Mouse (Mus musculus) liver, adult 2 months (tissue): Measurements from ENCODE around the gene Otud7a. TPM values are rescaled to one million over a fixed set of nuclear protein-coding genes. Genes with fewer than 3 reads are reported as not detected.

Experiments
- DNase-seq: peaks from one replicate; pipeline ENCODE4 v3.0.0-alpha.2; 2011; ENCODE audit warnings: low read depth, low spot score; ENCODE audit errors: extremely low read depth
- H3K27ac ChIP-seq: fragments of 200-500 bp; replicated peaks from 2 replicates; pipeline ENCODE4 v1.5.1; 2012; ENCODE audit warnings: low read depth, mild to moderate bottlenecking, control low read depth, inconsistent platforms, low read length; ENCODE audit not compliant: insufficient read depth
- H3K27me3 ChIP-seq: fragments of 200-500 bp; 2 replicates; pipeline ENCODE4 v1.6.1; 2012; ENCODE audit warnings: mild to moderate bottlenecking, moderate library complexity, low read length, inconsistent platforms; ENCODE audit not compliant: control insufficient read depth, insufficient read depth
- H3K36me3 ChIP-seq: fragments of 200-500 bp; 2 replicates; pipeline ENCODE4 v1.6.1; 2012; ENCODE audit warnings: low read length, inconsistent platforms; ENCODE audit not compliant: control insufficient read depth, insufficient read depth
- H3K4me1 ChIP-seq: fragments of 200-500 bp; 2 replicates; pipeline ENCODE4 v1.6.1; 2011; ENCODE audit warnings: low read length; ENCODE audit not compliant: control insufficient read depth, insufficient read depth
- H3K4me3 ChIP-seq: fragments of 200-500 bp; 2 replicates; pipeline ENCODE4 v1.5.1; 2011; ENCODE audit warnings: low read depth, mild to moderate bottlenecking, control low read depth, low read length, moderate library complexity; ENCODE audit not compliant: insufficient read depth
- H3K79me2 ChIP-seq: fragments of 200-500 bp; 2 replicates; pipeline ENCODE4 v1.6.1; 2012; ENCODE audit warnings: inconsistent platforms, mild to moderate bottlenecking, low read length, moderate library complexity; ENCODE audit not compliant: control insufficient read depth, insufficient read depth
- H3K9ac ChIP-seq: fragments of 200-500 bp; 2 replicates; pipeline ENCODE4 v1.6.1; 2012; ENCODE audit warnings: low read depth, mild to moderate bottlenecking, control low read depth, inconsistent platforms, low read length
- CTCF ChIP-seq: fragments of 200-500 bp; IDR thresholded peaks from 2 replicates; pipeline ENCODE4 v1.5.1; 2011; ENCODE audit warnings: low read depth, low read length, control low read depth
- POLR2A ChIP-seq: fragments of 200-500 bp; IDR thresholded peaks from 2 replicates; pipeline ENCODE4 v1.6.1; 2011; ENCODE audit warnings: low read length, control low read depth; ENCODE audit not compliant: insufficient read depth; ENCODE audit errors: extremely low read depth
- WGBS: fragments of 180-500 bp; shearing (Covaris S2); methylation state at CpG from one replicate; pipeline ENCODE4 v1.1.7; 2018; 5-methylcytosine and 5-hydroxymethylcytosine counted together
- polyA plus RNA-seq: library from polyadenylated mRNA; depleted of rRNA; stranded (reverse); fragments of >200 nt; gene quantifications from 2 replicates; pipeline ENCODE4 v1.2.3, GENCODE M21; 2012
- total RNA-seq: library from RNA; depleted of rRNA; stranded (reverse); fragments of >200 nt; gene quantifications from 2 replicates; pipeline ENCODE4 v1.2.3, GENCODE M21; 2014

Gene Otud7a
- total and polyA plus RNA-seq, 2 experiments, result not detected

DNA sequence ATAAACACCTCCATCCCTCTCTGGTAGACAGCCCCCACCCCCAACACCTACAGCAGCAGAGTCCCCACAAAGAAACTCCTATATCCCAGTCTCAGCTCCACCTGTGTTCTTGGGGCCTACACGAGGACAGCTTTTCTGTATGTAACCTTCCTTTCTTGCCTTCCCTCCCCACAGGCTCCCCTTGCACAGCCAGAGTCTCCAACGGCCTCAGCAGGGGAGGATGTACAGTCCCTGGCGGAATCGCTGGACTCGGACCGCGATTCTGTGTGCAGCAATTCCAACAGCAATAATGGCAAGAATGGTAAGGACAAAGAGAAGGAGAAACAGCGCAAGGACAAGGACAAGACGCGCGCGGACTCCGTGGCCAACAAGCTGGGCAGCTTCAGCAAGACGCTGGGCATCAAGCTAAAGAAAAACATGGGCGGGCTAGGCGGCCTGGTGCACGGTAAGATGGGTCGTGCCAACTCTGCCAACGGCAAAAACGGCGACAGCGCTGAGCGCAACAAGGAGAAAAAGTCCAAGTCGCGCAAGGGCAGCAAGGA is 312.7 kb downstream of the Otud7a start:
- H3K79me2 ChIP-seq, result no peaks in the 10 kb centered on the region
- H3K4me3 ChIP-seq, result no peak overlapping the region
- H3K4me1 ChIP-seq, result peaks cover 6% of the 10 kb centered on the region
- 8% methylated on average over 25 of the region's 25 CpGs for WGBS
- H3K27me3 ChIP-seq, result peaks cover 20% of the 10 kb centered on the region
- H3K9ac ChIP-seq, result no peak overlapping the region
- TF ChIP-seq CTCF, result no peak
- no peak for DNase-seq
- no peak overlapping the region for H3K27ac ChIP-seq
- H3K36me3 ChIP-seq, result no peaks in the 10 kb centered on the region

DNA sequence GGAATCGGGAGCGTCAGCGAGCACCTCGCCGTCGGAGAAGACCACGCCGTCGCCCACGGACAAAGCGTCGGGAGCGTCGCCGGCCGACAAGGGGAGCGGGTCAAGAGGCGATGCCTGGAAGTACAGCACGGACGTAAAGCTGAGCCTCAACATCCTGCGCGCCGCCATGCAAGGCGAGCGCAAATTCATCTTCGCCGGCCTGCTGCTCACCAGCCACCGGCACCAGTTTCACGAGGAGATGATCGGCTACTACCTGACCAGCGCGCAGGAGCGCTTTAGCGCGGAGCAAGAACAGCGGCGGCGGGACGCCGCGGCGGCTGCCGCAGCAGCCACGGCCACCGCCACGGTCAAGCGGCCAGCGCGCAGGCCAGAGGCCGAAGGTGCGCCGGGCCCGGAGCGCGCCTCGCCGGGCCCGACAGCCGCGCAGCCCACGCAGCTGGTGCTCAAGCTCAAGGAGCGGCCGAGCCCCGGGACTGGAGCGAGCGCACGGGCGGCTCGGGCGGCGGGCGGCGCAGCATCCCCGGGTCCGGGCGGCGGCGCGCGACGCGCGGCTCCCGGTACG is 313.2 kb downstream of the Otud7a start:
- Histone ChIP-seq H3K27ac (no peak overlapping the region), H3K4me3 (no peak overlapping the region), H3K36me3 (no peaks in the 10 kb centered on the region), H3K4me1 (peaks cover 6% of the 10 kb centered on the region), H3K27me3 (peaks cover 20% of the 10 kb centered on the region), H3K79me2 (no peaks in the 10 kb centered on the region), H3K9ac (no peak overlapping the region)
- WGBS, result 4% methylated on average over 85 of the region's 85 CpGs
- TF ChIP-seq CTCF, result no peak
- no peak for TF ChIP-seq POLR2A
- no peak for DNase-seq

DNA sequence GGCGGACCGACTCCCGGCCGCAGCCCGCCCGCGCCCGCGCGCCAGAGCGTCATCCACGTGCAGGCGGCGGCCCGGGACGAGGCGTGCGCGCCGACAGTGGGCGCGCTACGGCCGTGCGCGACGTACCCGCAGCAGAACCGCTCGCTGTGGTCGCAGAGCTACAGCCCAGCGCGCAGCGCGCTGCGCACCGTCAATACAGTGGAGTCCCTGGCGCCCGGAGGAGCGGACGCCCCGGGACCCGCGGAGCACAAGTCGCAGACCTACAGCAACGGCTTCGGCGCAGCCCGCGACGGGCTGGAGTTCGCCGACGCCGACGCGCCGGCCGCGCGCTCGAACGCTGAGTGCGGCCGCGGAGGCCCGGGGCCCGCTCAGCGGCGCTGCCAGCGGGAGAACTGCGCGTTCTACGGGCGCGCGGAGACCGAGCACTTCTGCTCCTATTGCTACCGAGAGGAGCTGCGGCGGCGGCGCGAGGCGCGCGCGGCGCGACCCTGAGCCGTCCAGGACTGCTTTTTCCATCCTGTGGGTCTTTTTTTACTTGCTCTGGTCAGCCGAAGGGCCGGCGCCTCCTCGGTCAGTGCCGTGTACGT is 313.8 kb downstream of the Otud7a start:
- Histone ChIP-seq H3K79me2 (no peaks in the 10 kb centered on the region), H3K9ac (no peak overlapping the region), H3K27ac (no peak overlapping the region), H3K4me3 (no peak overlapping the region), H3K36me3 (no peaks in the 10 kb centered on the region), H3K27me3 (peaks cover 20% of the 10 kb centered on the region), H3K4me1 (peaks cover 6% of the 10 kb centered on the region)
- WGBS, result 1% methylated on average over 96 of the region's 97 CpGs
- no peak for TF ChIP-seq CTCF
- TF ChIP-seq POLR2A, result no peak
- no peak for DNase-seq

DNA sequence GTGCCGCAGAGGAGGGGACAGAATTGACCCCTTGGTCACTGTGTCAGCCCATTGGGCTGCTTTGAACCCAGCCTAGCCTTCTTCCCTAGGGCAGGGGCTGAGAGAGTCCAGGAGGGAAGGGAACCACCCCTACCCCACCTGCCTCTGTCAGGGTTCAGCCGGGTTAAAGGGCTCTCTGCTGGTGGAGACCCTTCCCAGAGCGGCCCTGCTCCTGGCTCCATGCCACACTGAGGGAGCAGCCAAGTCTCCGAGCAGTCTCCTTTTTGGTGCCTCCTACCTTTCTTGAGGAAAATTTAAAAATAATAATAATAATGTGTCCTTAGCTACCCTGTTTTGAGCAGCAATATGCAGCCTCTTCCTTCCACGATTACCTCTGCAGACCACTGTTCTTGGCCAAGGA is 315.1 kb downstream of the Otud7a start:
- no peaks in the 10 kb centered on the region for H3K36me3 ChIP-seq
- no peak overlapping the region for H3K9ac ChIP-seq
- H3K4me3 ChIP-seq, result no peak overlapping the region
- H3K27ac ChIP-seq, result no peak overlapping the region
- peaks cover 4% of the 10 kb centered on the region for H3K4me1 ChIP-seq
- H3K79me2 ChIP-seq, result no peaks in the 10 kb centered on the region
- 31% methylated on average over 5 of the region's 5 CpGs for WGBS
- DNase-seq, result no peak
- TF ChIP-seq CTCF, result no peak
- no peak for TF ChIP-seq POLR2A
- peaks cover 18% of the 10 kb centered on the region for H3K27me3 ChIP-seq

DNA sequence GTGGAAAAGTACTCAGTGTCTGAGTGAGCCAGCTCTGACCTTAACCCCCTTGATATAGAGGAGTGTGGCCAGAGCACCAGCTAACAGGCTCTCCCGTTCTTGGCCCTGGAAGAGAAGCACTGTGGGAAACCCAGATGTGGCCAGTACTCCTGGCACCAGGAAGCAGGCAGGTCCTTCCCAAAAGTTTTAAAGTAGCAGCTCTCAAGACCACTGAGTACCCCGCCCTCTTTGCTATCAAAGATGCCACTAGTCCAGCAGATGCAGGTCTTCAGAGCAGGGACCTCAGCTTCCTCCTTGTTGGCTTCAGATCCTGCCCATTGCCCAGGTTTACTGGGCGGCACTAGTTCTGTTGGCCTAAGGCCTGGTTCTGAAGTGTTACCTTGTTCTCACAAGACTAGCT is 318.0 kb downstream of the Otud7a start:
- DNase-seq, result no peak
- no peaks in the 10 kb centered on the region for H3K79me2 ChIP-seq
- TF ChIP-seq CTCF, result no peak
- no peak for TF ChIP-seq POLR2A
- WGBS, result 79% methylated on average over 3 of the region's 3 CpGs
- no peak overlapping the region for H3K4me3 ChIP-seq
- H3K36me3 ChIP-seq, result no peaks in the 10 kb centered on the region
- H3K27ac ChIP-seq, result no peak overlapping the region
- peaks cover 9% of the 10 kb centered on the region for H3K27me3 ChIP-seq
- no peak overlapping the region for H3K9ac ChIP-seq
- H3K4me1 ChIP-seq, result no peaks in the 10 kb centered on the region

DNA sequence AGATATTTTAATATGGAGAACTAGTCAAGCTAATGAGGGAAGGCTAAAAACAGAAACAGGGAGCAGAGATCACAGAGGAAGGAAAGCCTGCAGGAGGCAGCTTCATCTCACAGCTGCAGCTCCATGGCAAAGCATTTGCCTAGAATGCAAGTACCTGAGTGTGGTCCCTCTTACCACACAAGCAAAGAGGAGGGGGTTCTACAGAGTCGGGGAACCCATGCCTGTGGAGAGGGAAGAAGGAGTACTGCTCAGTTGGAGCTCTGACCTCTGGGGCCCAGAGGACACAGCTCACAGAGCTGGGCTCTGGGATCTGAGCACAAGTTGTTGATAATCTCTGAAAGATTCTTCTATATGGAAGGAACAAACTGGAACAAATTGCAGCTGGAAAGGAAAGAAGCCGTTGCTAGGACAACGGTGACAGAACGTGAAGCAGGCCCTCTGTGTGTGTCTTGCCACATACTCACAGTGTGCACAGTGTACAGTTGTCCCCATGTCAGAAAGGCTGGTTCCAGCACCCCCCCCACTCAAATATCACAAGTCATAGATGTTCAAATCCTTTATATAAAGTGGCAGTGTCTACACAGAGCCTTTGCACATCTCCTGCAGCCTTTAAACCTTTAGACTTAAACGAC is 324.0 kb downstream of the Otud7a start:
- Histone ChIP-seq H3K4me3 (no peak overlapping the region), H3K9ac (no peak overlapping the region), H3K27me3 (no peaks in the 10 kb centered on the region), H3K36me3 (no peaks in the 10 kb centered on the region), H3K27ac (no peak overlapping the region), H3K4me1 (no peaks in the 10 kb centered on the region), H3K79me2 (no peaks in the 10 kb centered on the region)
- no peak for DNase-seq
- 61% methylated on average over 5 of the region's 5 CpGs for WGBS
- no peak for TF ChIP-seq CTCF
- no peak for TF ChIP-seq POLR2A
